ENCODE assay signal across 20 mouse cellular contexts in the genomic region with DNA sequence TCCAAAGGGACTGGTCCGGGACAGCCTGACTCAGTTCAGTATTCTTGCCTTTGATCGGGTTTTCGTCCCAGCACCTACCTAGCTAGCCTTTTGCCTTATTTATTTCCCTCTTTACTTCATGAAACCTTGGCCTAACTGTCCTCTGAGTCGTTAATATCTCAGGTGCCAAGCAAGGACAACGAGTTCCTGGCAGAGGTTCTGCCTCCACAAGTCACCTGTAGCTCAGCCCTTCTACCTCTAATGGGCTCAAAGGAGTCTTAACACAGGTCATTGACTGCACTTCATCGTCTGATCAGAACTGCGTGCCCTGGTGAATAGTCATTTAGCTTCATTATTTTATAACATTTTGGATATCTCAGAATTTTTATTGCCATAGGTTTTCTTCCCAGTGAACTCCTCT. TPM values are rescaled to one million over a fixed set of nuclear protein-coding genes. Genes with fewer than 3 reads are reported as not detected.
DNase-seq lines count a peak whose midpoint lies in the region; ATAC-seq and TF ChIP-seq lines count a peak whose summit lies in the region.
"Had no signal": no experiment of that assay in that cellular context is flagged by ENCODE, and none has a peak within 500 bp of the region (broad histone marks: within the 10 kb centered on the region; RNA-seq: fewer than 3 reads in every experiment).

No protein-coding gene starts in this region.

- no peaks in the 10 kb centered on the region for H3K27me3 ChIP-seq in heart, embryonic 15.5 days
- no peaks in the 10 kb centered on the region for H3K27me3 ChIP-seq in kidney, adult 2 months (replicated peaks; ENCODE audit: control insufficient read depth, insufficient read depth, low read length)
- H3K27me3 ChIP-seq in kidney, embryonic 16.5 days (ENCODE audit: insufficient read depth, low read length) = peaks cover 6% of the 10 kb centered on the region; the same call in 1 of the 2 replicates
- H3K27me3 ChIP-seq: heart, embryonic 12.5 days had no signal

- H3K4me3 ChIP-seq in gastrocnemius, adult 2 months = peak overlapping the region; percentile 65
- H3K4me3 ChIP-seq in heart, embryonic 15.5 days = peak overlapping the region; percentile 11; the same call in 1 of the 2 replicates
- no peak overlapping the region for H3K4me3 ChIP-seq in kidney, adult 2 months (ENCODE audit: insufficient read depth, low read depth, low read length)
- H3K4me3 ChIP-seq in kidney, embryonic 16.5 days (ENCODE audit: low read length) = no peak overlapping the region
- H3K4me3 ChIP-seq: embryonic facial prominence, embryonic 10.5 days; forebrain, embryonic 13.5 days; heart, embryonic 12.5 days; hindbrain, embryonic 15.5 days had no signal

- no peak overlapping the region for H3K9ac ChIP-seq in heart, embryonic 15.5 days
- no peak overlapping the region for H3K9ac ChIP-seq in kidney, embryonic 16.5 days (replicated peaks; ENCODE audit: low read length)
- H3K9ac ChIP-seq: forebrain, embryonic 13.5 days; forebrain, postnatal 0 days; heart, embryonic 12.5 days; hindbrain, embryonic 15.5 days had no signal

- no peak for ATAC-seq in heart, embryonic 15.5 days (replicated peaks; ENCODE audit: insufficient number of reproducible peaks, insufficient read depth, low FRiP score, low read depth)
- ATAC-seq in kidney, embryonic 16.5 days (ENCODE audit: low FRiP score, low TSS enrichment) = no peak
- ATAC-seq: CD4-positive, CD25-positive, alpha-beta regulatory T cell, adult 4 months; forebrain, embryonic 13.5 days; forebrain, postnatal 0 days had no signal

- peak; percentile 18 for DNase-seq in gastrocnemius, adult 2 months
- no peak for DNase-seq in gastrocnemius, adult 18-20 months (ENCODE audit: low spot score)
- DNase-seq in heart, postnatal 25 days (ENCODE audit: low spot score) = no peak
- DNase-seq in kidney, adult 2 months = peak; percentile 54
- DNase-seq in kidney, postnatal 14 days = no peak
- DNase-seq in kidney, postnatal 36 days = peak; percentile 49 to 64
- DNase-seq: adrenal gland, adult 8-10 months; B cell, adult 2 months; cerebellum, postnatal 10 days; forebrain, postnatal 0 days had no signal

- TF ChIP-seq POLR2A in kidney, adult 2 months (IDR thresholded peaks at IDR 0.05; ENCODE audit: low read depth, low read length) = no peak

- peak overlapping the region; percentile 89 for H3K27ac ChIP-seq in gastrocnemius, adult 2 months
- peak overlapping the region; percentile 85 for H3K27ac ChIP-seq in heart, embryonic 15.5 days
- H3K27ac ChIP-seq in kidney, adult 2 months (ENCODE audit: insufficient read depth, low read depth, low read length) = peak overlapping the region; percentile 48; the same call in 1 of the 2 replicates
- no peak overlapping the region for H3K27ac ChIP-seq in kidney, embryonic 16.5 days (ENCODE audit: low read length)
- H3K27ac ChIP-seq: embryonic facial prominence, embryonic 10.5 days; forebrain, embryonic 13.5 days; hindbrain, embryonic 15.5 days had no signal

- no peak for TF ChIP-seq CTCF in gastrocnemius, adult 2 months (IDR thresholded peaks at IDR 0.05)
- no peak for TF ChIP-seq CTCF in kidney, adult 2 months (conservative IDR thresholded peaks at IDR 0.05; ENCODE audit: insufficient read depth, insufficient read length, low read depth, low read length)

- H3K4me2 ChIP-seq in heart, embryonic 15.5 days = peak overlapping the region; percentile 41
- H3K4me2 ChIP-seq in kidney, embryonic 16.5 days (replicated peaks; ENCODE audit: low read depth, low read length) = no peak overlapping the region
- H3K4me2 ChIP-seq: forebrain, embryonic 13.5 days; heart, embryonic 12.5 days; hindbrain, embryonic 15.5 days had no signal

- no peaks in the 10 kb centered on the region for H3K36me3 ChIP-seq in heart, embryonic 15.5 days
- no peaks in the 10 kb centered on the region for H3K36me3 ChIP-seq in kidney, adult 2 months (ENCODE audit: control insufficient read depth, insufficient read depth, low read length)
- no peaks in the 10 kb centered on the region for H3K36me3 ChIP-seq in kidney, embryonic 16.5 days (ENCODE audit: insufficient read depth, low read length)
- H3K36me3 ChIP-seq: hindbrain, embryonic 15.5 days had no signal

- no peaks in the 10 kb centered on the region for H3K9me3 ChIP-seq in heart, embryonic 15.5 days (replicated peaks)
- no peaks in the 10 kb centered on the region for H3K9me3 ChIP-seq in kidney, embryonic 16.5 days (ENCODE audit: low read length)
- H3K9me3 ChIP-seq: embryonic facial prominence, embryonic 10.5 days; forebrain, embryonic 13.5 days; G1E; hindbrain, embryonic 15.5 days had no signal

- no peaks in the 10 kb centered on the region; the same call in 1 of the 2 replicates for H3K4me1 ChIP-seq in heart, embryonic 15.5 days (replicated peaks)
- H3K4me1 ChIP-seq in kidney, adult 2 months (ENCODE audit: control insufficient read depth, insufficient read depth, low read length) = peaks cover 5% of the 10 kb centered on the region
- H3K4me1 ChIP-seq in kidney, embryonic 16.5 days (ENCODE audit: insufficient read depth, low read length) = no peaks in the 10 kb centered on the region
- H3K4me1 ChIP-seq: embryonic facial prominence, embryonic 10.5 days; forebrain, embryonic 13.5 days; hindbrain, embryonic 15.5 days had no signal

- WGBS in heart, embryonic 15.5 days = 79% methylated on average over 7 of the region's 7 CpGs
- WGBS in kidney, adult 2 months = 40% methylated on average over 7 of the region's 7 CpGs
- WGBS in kidney, embryonic 16.5 days = 75% methylated on average over 7 of the region's 7 CpGs

- intact Hi-C loops in gastrocnemius, adult 2 months (cut with DNase I) = no loop called here
- intact Hi-C loops in heart, postnatal 25 days (cut with DNase I) = no loop called here

RNA-seq across cellular contexts. Expression of a gene that starts 2.7 kb away (rescaled TPM):
- total RNA-seq in gastrocnemius, adult 2 months (2021) = 100 to 1,000 TPM; 141 to 190 TPM
- total RNA-seq in gastrocnemius, adult 18-20 months (2021) = 100 to 1,000 TPM; 152 to 195 TPM
- polyA plus RNA-seq in heart, embryonic 15.5 days (2015; fragmentation: Nextera tagmentation; extraction: Ambion mirVana) = 48.1 and 63.3 TPM in 2 replicates
- 100 to 1,000 TPM in 1 of 2 experiments, 10 to 100 TPM in 1; 97.6 to 139 TPM for total RNA-seq in heart, postnatal 25 days (2021)
- polyA plus RNA-seq in kidney, adult 2 months (2012; rRNA removed) = 0.87 and 1.9 TPM in 2 replicates
- 0.14 and 0.26 TPM in 2 replicates for polyA plus RNA-seq in kidney, embryonic 16.5 days (2015; fragmentation: Nextera tagmentation; extraction: Ambion mirVana)
- total RNA-seq: adrenal gland, postnatal 36 days; forebrain, postnatal 0 days had no signal
- polyA plus RNA-seq: CD4-positive, CD25-positive, alpha-beta regulatory T cell, adult 4 months; embryonic facial prominence, embryonic 10.5 days; forebrain, embryonic 13.5 days; G1E; hindbrain, embryonic 11.5 days; hindbrain, embryonic 15.5 days had no signal

RNA-seq across cellular contexts. Expression of a gene that starts 19.9 kb away (rescaled TPM):
- 1 to 10 TPM; 1.6 to 2.1 TPM for total RNA-seq in gastrocnemius, adult 2 months (2021)
- 1 to 10 TPM; 1.6 to 2.4 TPM for total RNA-seq in gastrocnemius, adult 18-20 months (2021)
- polyA plus RNA-seq in heart, embryonic 15.5 days (2015; fragmentation: Nextera tagmentation; extraction: Ambion mirVana) = 7.2 and 9.6 TPM in 2 replicates
- total RNA-seq in heart, postnatal 25 days (2021) = 1 to 10 TPM; 2.3 to 3.1 TPM
- 3.2 and 3.8 TPM in 2 replicates for polyA plus RNA-seq in kidney, adult 2 months (2012; rRNA removed)
- 13.6 and 14.7 TPM in 2 replicates for polyA plus RNA-seq in kidney, embryonic 16.5 days (2015; fragmentation: Nextera tagmentation; extraction: Ambion mirVana)

Comparison
In these comparisons a context has a peak if more than half of its experiments do, and no peak if none do; other contexts are left out.
1. DNase-seq: peak in gastrocnemius, adult 2 months (single experiment), kidney, adult 2 months (single experiment) and kidney, postnatal 36 days (2 of 2); none in gastrocnemius, adult 18-20 months (single experiment), heart, postnatal 25 days (single experiment) and kidney, postnatal 14 days (single experiment).
2. H3K4me3 ChIP-seq: peak in gastrocnemius, adult 2 months (single experiment) and heart, embryonic 15.5 days (single experiment); none in kidney, adult 2 months (single experiment) and kidney, embryonic 16.5 days (single experiment).